Mouse (Mus musculus) heart, postnatal 0 days (tissue): ENCODE results near the gene Zbtb42.

Experiments used
- CTCF ChIP-seq: IDR thresholded peaks from 2 replicates; pipeline ENCODE4 v1.5.1; 2016; ENCODE audit warnings: antibody characterized with exemption, control low read depth, low read depth
- EP300 ChIP-seq: IDR thresholded peaks from 2 replicates; pipeline ENCODE4 v1.6.1; 2016; ENCODE audit warnings: antibody characterized with exemption, low read depth

GRCm38 (mm10) chr12:112720890-112721423 is 42.3 kb downstream of the Zbtb42 start:
- TF ChIP-seq EP300: no peak
- no peak for TF ChIP-seq CTCF
